Mouse (Mus musculus): ENCODE measurements around the gene Lrch3.

GRCm38 (mm10) chr16:33036006-33036405 is 122.1 kb downstream of the Lrch3 start:
- no peak for TF ChIP-seq CTCF (IDR thresholded peaks at IDR 0.05; ENCODE audit: borderline replicate concordance, extremely low read depth, insufficient read depth, insufficient read length)
- no peak for TF ChIP-seq POLR2A (IDR thresholded peaks at IDR 0.05; ENCODE audit: borderline replicate concordance, extremely low read depth, insufficient read depth, insufficient read length, poor library complexity, severe bottlenecking)
